Mouse (Mus musculus): ENCODE measurements around the gene Ubxn10.

GRCm38 (mm10) chr4:138711051-138711820 lies 25.7 kb downstream of the Ubxn10 start:
- TF ChIP-seq FLI1 (IDR thresholded peaks at IDR 0.05; ENCODE audit: low read length) (no peak), GATA1 (IDR thresholded peaks at IDR 0.05; ENCODE audit: borderline replicate concordance, low read length) (no peak)
